Mouse (Mus musculus) kidney, embryonic 15.5 days (tissue): ENCODE measurements around the gene Nelfcd. TPM values are rescaled to one million over a fixed set of nuclear protein-coding genes. Genes with fewer than 3 reads are reported as not detected.
A peak's percentile ranks its signal among the peaks of the same experiment; 100 is the strongest.

Source experiments
- ATAC-seq: fragments of 200-750 bp; cut with Nextera tagmentation; replicated peaks from 2 replicates; pipeline ENCODE4 v1.8.0; 2017; ENCODE audit warnings: moderate TSS enrichment; ENCODE audit not compliant: low FRiP score
- H3K27ac ChIP-seq: fragments of 300-500 bp; sonication (generic); 2 replicates; pipeline ENCODE4 v1.5.1; 2015; ENCODE audit warnings: mild to moderate bottlenecking, inconsistent platforms
- H3K27me3 ChIP-seq: fragments of 300-500 bp; sonication (generic); 2 replicates; pipeline ENCODE4 v1.6.1; 2015; ENCODE audit warnings: inconsistent platforms
- H3K36me3 ChIP-seq: fragments of 300-500 bp; sonication (generic); 2 replicates; pipeline ENCODE4 v1.6.1; 2015; ENCODE audit warnings: inconsistent platforms
- H3K4me1 ChIP-seq: fragments of 300-500 bp; sonication (generic); 2 replicates; pipeline ENCODE4 v1.6.1; 2015; ENCODE audit warnings: inconsistent platforms
- H3K4me2 ChIP-seq: fragments of 300-500 bp; sonication (generic); 2 replicates; pipeline ENCODE4 v1.6.1; 2015; ENCODE audit warnings: moderate library complexity, mild to moderate bottlenecking, inconsistent platforms
- H3K4me3 ChIP-seq: fragments of 300-500 bp; sonication (generic); replicated peaks from 2 replicates; pipeline ENCODE4 v1.5.1; 2015; ENCODE audit warnings: mild to moderate bottlenecking, inconsistent platforms
- H3K9ac ChIP-seq: fragments of 300-500 bp; sonication (generic); 2 replicates; pipeline ENCODE4 v1.6.1; 2015; ENCODE audit warnings: mild to moderate bottlenecking, inconsistent platforms
- H3K9me3 ChIP-seq: fragments of 300-500 bp; sonication (generic); replicated peaks from 2 replicates; pipeline ENCODE4 v1.6.1; 2016; ENCODE audit warnings: inconsistent platforms
- WGBS: fragments of 180-500 bp; shearing (Covaris S2); methylation state at CpG from one replicate; pipeline ENCODE4 v1.1.7; 2015; ENCODE audit warnings: mixed read lengths; 5-methylcytosine and 5-hydroxymethylcytosine counted together
- polyA plus RNA-seq: library from polyadenylated mRNA; unstranded; fragments of >200 nt; fragmentation: Nextera tagmentation; extraction: Ambion mirVana; gene quantifications from 2 replicates; pipeline ENCODE4 v1.2.1, GENCODE M21; 2015

Gene Nelfcd
- 112 and 130 TPM in 2 replicates for polyA plus RNA-seq

DNA sequence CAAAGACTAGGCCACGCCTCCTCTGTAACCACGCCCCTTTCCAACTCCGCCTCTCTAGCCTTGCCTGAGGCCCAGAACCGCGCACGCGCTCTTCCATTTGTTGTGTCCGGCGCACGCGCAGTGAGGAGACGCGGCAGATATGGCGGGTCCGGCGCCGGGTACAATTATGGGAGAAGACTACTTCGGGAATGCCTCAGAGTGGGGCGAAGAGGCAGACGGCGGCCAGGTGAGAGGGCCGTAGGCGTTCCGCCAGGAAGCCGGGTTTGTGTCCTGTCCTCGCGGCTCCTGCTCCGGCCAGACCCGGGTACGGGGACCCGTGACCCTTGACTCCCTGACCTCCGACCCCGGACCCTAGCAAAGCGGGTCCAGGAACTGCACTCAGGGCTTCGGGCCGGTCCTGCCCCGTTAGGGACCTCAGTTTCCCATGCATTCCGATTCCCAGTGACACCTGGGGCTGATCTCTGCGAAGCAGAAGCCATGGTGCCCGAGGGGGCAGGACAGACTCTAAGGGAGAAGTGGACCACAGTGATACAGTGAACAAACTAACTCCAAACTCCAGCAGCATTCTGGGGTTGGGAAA lies at the start of gene Nelfcd:
Nelfcd (plus strand) TSS at position 74 of the 580 bp plus-strand sequence.
- H3K9ac ChIP-seq = peak within 1 kb of the TSS; percentile 89
- no peaks in the 10 kb centered on the region for H3K27me3 ChIP-seq
- H3K9me3 ChIP-seq = no peaks in the 10 kb centered on the region
- H3K36me3 ChIP-seq = peaks cover 14% of the 10 kb centered on the region
- H3K4me3 ChIP-seq = peak within 1 kb of the TSS; percentile 84
- ATAC-seq = peak; percentile 96
- H3K4me2 ChIP-seq = peak within 1 kb of the TSS; percentile 70
- peaks cover 12% of the 10 kb centered on the region for H3K4me1 ChIP-seq
- WGBS = under 1% methylated on average over 40 of the region's 40 CpGs
- H3K27ac ChIP-seq = 0 out of 2 replicates have a peak within 1 kb of the TSS, but pooled peaks have one; percentile 57

DNA sequence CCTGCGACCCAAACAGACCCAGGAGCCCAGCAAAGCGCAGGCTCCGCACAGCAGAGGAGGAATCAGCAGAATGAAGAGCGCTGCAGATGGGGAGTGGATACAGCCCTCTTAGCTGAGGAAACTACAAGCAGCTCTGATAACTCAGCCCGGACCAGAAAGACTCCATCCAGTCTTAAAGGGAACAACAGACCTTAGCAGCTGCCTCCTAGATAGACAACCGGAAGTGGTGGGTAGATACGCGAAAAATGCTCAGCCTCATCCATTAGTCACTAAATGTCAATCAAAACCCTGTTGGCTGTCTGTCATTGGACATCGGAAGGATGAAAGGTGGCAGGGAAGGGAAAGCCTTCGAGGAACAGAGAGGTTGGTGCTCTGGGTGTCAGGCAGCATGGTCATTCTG lies 49.0 kb upstream of the Nelfcd start:
- ATAC-seq = no peak
- no peaks in the 10 kb centered on the region for H3K27me3 ChIP-seq
- H3K4me1 ChIP-seq = no peaks in the 10 kb centered on the region
- no peak overlapping the region for H3K27ac ChIP-seq
- no peak overlapping the region for H3K4me3 ChIP-seq
- no peaks in the 10 kb centered on the region for H3K9me3 ChIP-seq
- no peak overlapping the region for H3K4me2 ChIP-seq
- WGBS = 89% methylated on average over 10 of the region's 10 CpGs
- no peaks in the 10 kb centered on the region for H3K36me3 ChIP-seq
- H3K9ac ChIP-seq = no peak overlapping the region

DNA sequence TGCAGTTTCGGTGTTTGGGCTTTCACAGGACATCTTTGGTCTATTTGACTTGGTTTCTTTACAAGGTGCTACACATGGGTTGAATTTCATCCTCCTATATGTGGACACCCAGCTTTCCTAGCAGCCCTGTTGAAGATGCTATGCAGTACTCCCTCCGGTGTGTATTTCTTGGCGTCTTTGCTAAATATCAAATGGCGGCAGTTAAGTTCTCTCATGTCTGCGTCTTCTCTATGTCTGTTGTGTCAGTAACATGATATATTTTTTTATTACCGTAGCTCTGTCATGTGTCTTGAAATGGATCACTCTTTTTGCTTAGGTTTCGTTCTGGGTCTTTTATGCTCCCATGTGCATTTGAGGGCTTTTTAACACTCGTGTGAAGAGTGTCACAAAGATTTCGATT lies 34.6 kb upstream of the Nelfcd start:
- Histone ChIP-seq H3K4me1 (no peaks in the 10 kb centered on the region), H3K36me3 (no peaks in the 10 kb centered on the region), H3K9me3 (no peaks in the 10 kb centered on the region), H3K4me2 (no peak overlapping the region), H3K27me3 (no peaks in the 10 kb centered on the region), H3K4me3 (no peak overlapping the region), H3K9ac (no peak overlapping the region), H3K27ac (no peak overlapping the region)
- 44% methylated on average over 9 of the region's 9 CpGs for WGBS
- ATAC-seq = peak; percentile 49; the same call in 1 of the 2 replicates

GRCm38 (mm10) chr2:174391936-174392335 lies 23.7 kb upstream of the Nelfcd start:
- Histone ChIP-seq H3K9ac (no peak overlapping the region), H3K4me3 (no peak overlapping the region), H3K27ac (no peak overlapping the region), H3K27me3 (no peaks in the 10 kb centered on the region), H3K4me2 (no peak overlapping the region), H3K4me1 (no peaks in the 10 kb centered on the region), H3K9me3 (0 out of 2 replicates have a peak, but pooled peaks cover 3% of the 10 kb centered on the region), H3K36me3 (no peaks in the 10 kb centered on the region)
- no peak for ATAC-seq
- WGBS = 87% methylated on average over 3 of the region's 3 CpGs

DNA sequence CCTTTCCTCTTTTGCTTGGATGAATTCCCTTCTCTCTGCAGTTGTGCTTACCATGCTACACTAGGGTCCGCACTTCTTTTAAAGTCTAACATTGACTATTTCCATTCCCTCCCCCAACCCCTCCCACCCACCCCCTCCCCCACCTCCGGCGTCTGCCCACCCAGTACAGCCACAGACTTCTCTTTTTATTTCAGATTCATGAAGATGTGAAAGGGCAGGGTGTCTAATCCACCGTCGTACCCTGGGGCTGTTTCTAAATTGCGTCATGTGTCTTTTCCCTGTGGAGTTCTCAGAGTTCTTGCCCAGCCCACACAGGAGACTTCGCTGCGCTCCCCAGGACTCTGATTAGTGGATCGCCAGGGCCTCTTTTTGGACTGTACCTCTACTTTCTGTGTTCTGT lies 23.1 kb upstream of the Nelfcd start:
- 76% methylated on average over 9 of the region's 9 CpGs for WGBS
- 0 out of 2 replicates have a peak, but pooled peaks cover 3% of the 10 kb centered on the region for H3K9me3 ChIP-seq
- no peaks in the 10 kb centered on the region for H3K4me1 ChIP-seq
- H3K27ac ChIP-seq = no peak overlapping the region
- no peak for ATAC-seq
- no peak overlapping the region for H3K9ac ChIP-seq
- H3K4me3 ChIP-seq = no peak overlapping the region
- no peaks in the 10 kb centered on the region for H3K36me3 ChIP-seq
- H3K4me2 ChIP-seq = no peak overlapping the region
- H3K27me3 ChIP-seq = no peaks in the 10 kb centered on the region

GRCm38 (mm10) chr2:174393383-174393782 lies 22.2 kb upstream of the Nelfcd start:
- Histone ChIP-seq H3K27me3 (no peaks in the 10 kb centered on the region), H3K27ac (no peak overlapping the region), H3K9ac (no peak overlapping the region), H3K36me3 (no peaks in the 10 kb centered on the region), H3K4me1 (no peaks in the 10 kb centered on the region), H3K9me3 (0 out of 2 replicates have a peak, but pooled peaks cover 3% of the 10 kb centered on the region), H3K4me3 (no peak overlapping the region), H3K4me2 (no peak overlapping the region)
- 78% methylated on average over 5 of the region's 5 CpGs for WGBS
- no peak for ATAC-seq

DNA sequence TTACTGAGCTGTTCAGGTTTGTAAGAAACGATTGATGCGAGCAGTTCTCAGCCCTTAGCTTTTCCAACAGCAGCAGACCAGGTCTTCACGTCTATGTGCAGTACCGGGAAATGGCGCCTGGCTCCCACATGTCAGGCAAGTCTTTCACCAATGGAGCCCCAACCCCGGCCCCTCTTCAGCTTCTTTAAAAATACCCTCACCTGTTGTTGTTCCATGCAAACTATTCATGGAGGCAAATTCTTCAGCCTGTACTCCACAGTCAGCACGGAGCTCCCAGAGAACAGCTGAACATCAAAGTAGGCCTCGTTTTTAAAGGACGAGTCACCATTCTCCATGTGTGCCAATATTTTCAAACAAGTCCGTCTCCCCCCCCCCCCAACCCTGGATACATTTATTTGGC lies 19.0 kb upstream of the Nelfcd start:
- Histone ChIP-seq H3K4me3 (no peak overlapping the region), H3K9ac (no peak overlapping the region), H3K27ac (no peak overlapping the region), H3K4me2 (no peak overlapping the region), H3K36me3 (no peaks in the 10 kb centered on the region), H3K27me3 (no peaks in the 10 kb centered on the region), H3K9me3 (no peaks in the 10 kb centered on the region), H3K4me1 (no peaks in the 10 kb centered on the region)
- no peak for ATAC-seq
- WGBS = 88% methylated on average over 10 of the region's 10 CpGs

GRCm38 (mm10) chr2:174397065-174397464 lies 18.5 kb upstream of the Nelfcd start:
- Histone ChIP-seq H3K9me3 (no peaks in the 10 kb centered on the region), H3K4me2 (no peak overlapping the region), H3K36me3 (no peaks in the 10 kb centered on the region), H3K4me3 (no peak overlapping the region), H3K9ac (no peak overlapping the region), H3K4me1 (no peaks in the 10 kb centered on the region), H3K27ac (no peak overlapping the region), H3K27me3 (no peaks in the 10 kb centered on the region)
- 97% methylated on average over 1 of the region's 1 CpGs for WGBS
- no peak for ATAC-seq

- Histone ChIP-seq H3K27me3 (no peaks in the 10 kb centered on the region), H3K27ac (no peak overlapping the region), H3K4me3 (no peak overlapping the region), H3K36me3 (no peaks in the 10 kb centered on the region), H3K4me1 (no peaks in the 10 kb centered on the region), H3K9ac (no peak overlapping the region), H3K9me3 (no peaks in the 10 kb centered on the region), H3K4me2 (no peak overlapping the region)
- 95% methylated on average over 6 of the region's 6 CpGs for WGBS
- ATAC-seq = no peak
These were observed 17.7 kb upstream of the Nelfcd start for GRCm38 (mm10) chr2:174397881-174398280.

GRCm38 (mm10) chr2:174400396-174400795 lies 15.2 kb upstream of the Nelfcd start:
- no peak overlapping the region for H3K9ac ChIP-seq
- ATAC-seq = no peak
- no peaks in the 10 kb centered on the region for H3K36me3 ChIP-seq
- no peaks in the 10 kb centered on the region for H3K4me1 ChIP-seq
- no peak overlapping the region for H3K4me3 ChIP-seq
- WGBS = 76% methylated on average over 4 of the region's 4 CpGs
- no peaks in the 10 kb centered on the region for H3K9me3 ChIP-seq
- H3K27me3 ChIP-seq = no peaks in the 10 kb centered on the region
- H3K27ac ChIP-seq = no peak overlapping the region
- H3K4me2 ChIP-seq = no peak overlapping the region

DNA sequence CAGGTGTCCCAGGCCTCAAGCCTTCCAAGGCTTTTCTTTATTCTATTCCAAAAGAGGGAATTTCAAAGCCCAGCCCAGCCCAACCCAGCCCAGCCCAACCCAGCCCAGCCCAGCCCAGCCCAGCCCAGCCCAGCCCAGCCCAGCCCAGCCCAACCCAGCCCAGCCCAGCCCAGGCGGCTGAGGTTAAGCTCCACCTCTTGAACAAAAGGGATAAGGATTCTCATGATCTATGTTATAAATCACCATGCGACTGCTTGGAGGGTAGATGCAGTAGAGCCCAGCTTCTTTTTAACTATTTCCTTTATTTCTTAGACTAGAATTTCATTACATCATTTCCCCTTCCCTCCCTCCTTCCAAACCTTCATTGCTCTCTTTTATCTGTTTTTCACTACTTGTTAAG lies 5.4 kb upstream of the Nelfcd start:
- Histone ChIP-seq H3K9ac (no peak overlapping the region), H3K4me1 (no peaks in the 10 kb centered on the region), H3K36me3 (no peaks in the 10 kb centered on the region), H3K9me3 (no peaks in the 10 kb centered on the region), H3K27ac (no peak overlapping the region), H3K4me2 (no peak overlapping the region), H3K27me3 (no peaks in the 10 kb centered on the region), H3K4me3 (no peak overlapping the region)
- 32% methylated on average over 2 of the region's 2 CpGs for WGBS
- no peak; the same call in 1 of the 2 replicates for ATAC-seq

GRCm38 (mm10) chr2:174413127-174413526 lies 2.5 kb upstream of the Nelfcd start:
- no peaks in the 10 kb centered on the region for H3K9me3 ChIP-seq
- H3K27ac ChIP-seq = no peak overlapping the region
- H3K4me3 ChIP-seq = no peak overlapping the region
- 71% methylated on average over 7 of the region's 7 CpGs for WGBS
- no peak overlapping the region for H3K4me2 ChIP-seq
- H3K9ac ChIP-seq = no peak overlapping the region
- no peaks in the 10 kb centered on the region for H3K36me3 ChIP-seq
- no peak for ATAC-seq
- no peaks in the 10 kb centered on the region for H3K27me3 ChIP-seq
- H3K4me1 ChIP-seq = peaks cover 12% of the 10 kb centered on the region
